Mouse (Mus musculus) CD4-positive helper T cell, adult 2 months (primary cell): Measurements from ENCODE around the gene Prss50.

ENCODE experiments used
- DNase-seq: peaks from one replicate; pipeline ENCODE4 v3.0.0-alpha.2; 2012; ENCODE audit warnings: low read depth, missing footprints, low spot score

Prss50 gene

DNA sequence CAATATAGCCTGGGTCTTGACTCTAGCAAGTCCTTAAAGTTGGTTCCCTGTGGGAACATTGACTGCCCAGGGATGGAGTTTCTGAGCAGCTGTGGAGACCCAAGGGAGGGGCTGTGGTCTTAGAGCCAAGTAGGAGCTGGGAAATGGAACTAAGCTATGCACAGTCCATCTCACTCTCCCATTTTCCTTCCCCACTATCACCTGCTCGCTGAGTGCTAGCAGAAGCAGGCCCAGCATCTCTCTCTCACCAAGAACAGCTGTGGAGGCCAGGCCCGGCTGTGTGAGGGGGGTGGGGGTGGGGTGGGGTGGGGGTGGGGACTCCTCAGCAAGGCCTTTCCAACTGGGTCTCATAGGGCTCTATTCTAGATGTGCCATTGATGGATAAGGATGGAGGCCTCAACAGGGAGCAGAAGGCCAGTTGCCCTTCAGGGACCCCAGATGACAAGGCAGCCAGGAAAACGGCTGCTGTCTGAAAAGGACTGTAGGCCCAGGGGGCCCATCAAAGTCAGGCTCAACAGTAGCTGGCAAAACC lies 17.0 kb downstream of the Prss50 start:
- DNase-seq: no peak

DNA sequence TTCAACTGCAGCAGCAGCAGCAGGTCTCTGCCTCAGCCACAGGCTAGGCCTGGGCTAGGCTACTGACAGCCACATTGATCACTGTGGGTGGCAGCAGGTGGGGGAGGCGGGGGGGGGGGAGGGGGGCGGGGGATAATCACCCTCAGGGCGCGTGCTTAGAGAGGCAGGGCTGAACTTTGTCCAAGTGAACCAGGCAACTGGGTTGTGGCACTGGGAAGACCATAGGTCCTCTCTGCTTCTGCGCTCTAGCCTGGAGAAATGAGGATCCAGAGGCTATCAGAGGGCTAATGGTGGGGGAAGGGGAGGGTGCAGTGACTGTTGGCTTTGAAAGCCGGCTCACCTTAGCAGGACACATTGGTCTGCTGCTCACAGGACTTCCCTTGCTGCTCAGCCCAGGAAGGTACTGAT lies 17.5 kb downstream of the Prss50 start:
- no peak for DNase-seq

DNA sequence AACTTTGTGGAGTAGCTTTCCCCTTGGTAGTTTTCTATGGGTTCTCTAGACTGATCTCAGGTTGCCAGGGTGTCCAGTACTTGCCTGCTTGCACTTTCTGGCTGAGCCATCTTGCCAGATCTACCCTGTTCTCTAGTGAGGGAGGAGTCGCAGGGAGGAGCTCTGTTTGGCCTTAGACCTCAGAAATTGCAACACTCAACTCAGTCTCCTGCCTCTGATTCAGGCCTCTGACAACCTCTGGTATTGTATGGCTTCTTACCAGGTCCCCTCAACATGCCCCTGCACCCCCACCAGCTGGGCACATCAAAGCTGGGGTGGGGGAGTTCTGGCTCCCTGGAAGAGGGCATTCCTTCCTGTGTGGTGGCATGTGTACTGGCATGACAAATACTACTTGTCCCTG lies 19.6 kb downstream of the Prss50 start:
- no peak for DNase-seq

DNA sequence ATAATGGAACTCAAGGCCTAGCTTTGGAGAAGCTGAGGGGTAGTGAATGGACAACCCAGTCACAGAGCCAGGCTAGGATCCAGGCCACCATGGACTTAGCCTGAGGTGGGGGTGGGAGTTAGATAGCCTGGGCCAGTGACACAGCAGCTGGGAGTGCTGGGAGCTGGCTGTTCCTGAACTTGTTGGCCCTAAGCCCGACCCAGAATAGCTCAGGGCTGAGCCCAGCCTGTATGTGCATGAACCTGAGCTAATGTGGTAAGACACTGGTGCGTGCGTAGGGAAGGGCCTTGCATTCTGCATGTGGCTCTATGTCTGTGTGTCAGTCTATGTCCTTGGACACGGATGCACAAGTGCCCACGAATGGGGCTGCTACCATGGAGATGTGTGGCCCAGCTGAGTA lies 20.1 kb downstream of the Prss50 start:
- DNase-seq: no peak

DNA sequence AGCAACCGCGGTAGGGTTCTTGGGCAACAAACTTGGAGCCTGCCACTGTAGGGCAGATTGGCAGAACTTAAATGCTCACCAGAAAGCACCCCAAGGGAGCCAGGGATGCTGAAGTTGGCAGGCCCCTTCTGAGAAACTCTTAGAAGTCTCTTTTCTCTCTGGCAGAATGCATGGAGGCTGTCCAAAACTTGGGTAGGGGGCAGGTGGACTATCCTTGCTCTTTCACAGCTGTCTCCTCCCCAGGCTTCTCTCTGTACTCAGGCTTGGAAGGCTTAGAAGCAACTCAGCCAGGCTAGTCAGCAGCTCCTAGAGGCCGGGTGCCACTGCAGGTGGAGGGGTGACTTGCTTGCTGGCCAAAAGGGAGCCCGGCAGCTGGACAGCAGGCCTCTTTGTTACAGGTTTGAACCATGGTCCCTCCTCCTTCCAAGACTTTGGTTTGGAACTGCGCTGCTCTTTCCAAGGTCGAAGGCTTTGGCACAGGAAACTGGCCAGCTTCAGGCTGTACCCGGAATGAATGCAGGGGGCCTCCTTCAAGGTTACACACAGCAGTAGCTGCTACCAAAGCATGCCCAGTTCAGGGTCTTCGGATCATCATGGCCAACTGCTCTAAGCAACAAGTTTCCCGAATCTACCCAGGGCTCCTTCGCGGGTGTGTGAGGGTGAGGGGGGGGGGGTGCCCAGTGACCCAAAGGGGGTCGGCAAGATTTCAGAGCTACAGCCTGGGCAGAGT lies 21.6 kb downstream of the Prss50 start, which contains the start of gene Als2cl:
Gene Als2cl, plus strand, starts transcription at position 680 of the 730 bp plus-strand sequence.
- DNase-seq: no peak

DNA sequence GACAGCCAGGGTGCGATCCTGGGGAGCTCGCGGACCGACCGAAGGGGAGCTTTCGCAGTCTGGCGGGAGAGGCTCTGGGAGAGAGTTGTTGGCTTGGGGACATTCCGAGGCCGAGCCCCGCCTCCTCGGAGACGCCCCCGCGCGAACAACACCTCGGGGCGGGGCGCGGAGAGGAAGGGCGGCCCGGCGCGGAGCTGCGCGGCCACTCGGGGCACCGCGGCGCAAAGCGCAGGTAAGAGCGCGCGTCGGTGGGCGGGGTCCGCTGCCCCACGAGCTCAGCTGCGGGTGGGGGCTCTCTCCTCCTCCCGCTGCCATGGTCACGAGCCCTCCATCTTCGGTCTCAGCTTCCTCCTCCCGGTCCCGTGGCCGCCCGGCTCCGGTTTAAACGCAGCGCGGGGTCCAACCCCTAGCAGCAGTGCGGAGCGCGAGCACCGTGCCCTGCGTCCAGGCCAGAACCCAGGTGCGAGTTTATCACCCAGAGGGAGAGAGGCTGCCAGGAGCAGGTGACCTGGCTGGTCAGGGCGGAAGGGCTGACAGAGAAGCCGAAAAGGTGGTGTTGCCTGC lies 22.3 kb downstream of the Prss50 start, which contains the start of gene Tmie:
Gene Tmie, minus strand, starts transcription at position 116 of the 564 bp plus-strand sequence.
- peak; percentile 92 for DNase-seq

DNA sequence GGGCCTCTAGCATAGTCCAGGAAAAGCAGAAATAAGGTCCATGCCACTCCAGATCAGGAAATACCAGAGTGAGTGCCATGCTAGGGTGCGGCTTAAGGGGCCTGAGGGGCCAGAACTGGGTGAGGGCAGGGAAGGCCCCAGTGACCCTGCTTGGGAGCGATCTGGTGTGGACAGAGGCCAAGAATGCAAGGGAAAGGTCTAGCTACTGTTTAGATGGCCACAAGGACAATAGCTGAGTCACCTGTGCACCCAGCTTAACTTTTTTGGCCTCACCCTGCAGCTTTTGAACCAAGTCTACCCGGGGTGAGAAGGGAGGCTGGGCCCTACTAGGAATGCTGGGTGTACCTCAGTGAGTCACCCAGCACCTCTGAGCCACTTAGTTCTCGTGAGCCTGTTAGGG lies 23.0 kb downstream of the Prss50 start:
- DNase-seq: no peak

DNA sequence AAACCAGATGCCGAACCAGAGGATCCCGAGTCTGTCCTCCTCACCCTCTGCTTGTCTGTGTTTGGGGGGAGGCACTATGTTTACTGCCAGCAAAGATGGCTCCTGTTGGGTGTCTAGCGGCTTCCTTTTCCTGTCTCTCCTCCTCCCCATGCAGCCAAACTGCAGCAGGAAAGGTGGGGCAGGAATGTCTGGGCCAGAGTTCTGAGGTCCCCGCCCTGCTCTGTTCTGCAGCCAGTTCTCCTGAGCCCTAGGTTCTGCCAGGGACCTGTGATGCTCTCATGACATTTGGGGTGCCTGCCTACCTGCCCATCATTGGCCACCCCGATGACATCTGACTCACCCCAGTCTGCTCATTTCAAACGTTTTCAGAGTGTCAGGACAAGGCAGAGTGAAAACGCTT lies 24.2 kb downstream of the Prss50 start:
- no peak for DNase-seq

DNA sequence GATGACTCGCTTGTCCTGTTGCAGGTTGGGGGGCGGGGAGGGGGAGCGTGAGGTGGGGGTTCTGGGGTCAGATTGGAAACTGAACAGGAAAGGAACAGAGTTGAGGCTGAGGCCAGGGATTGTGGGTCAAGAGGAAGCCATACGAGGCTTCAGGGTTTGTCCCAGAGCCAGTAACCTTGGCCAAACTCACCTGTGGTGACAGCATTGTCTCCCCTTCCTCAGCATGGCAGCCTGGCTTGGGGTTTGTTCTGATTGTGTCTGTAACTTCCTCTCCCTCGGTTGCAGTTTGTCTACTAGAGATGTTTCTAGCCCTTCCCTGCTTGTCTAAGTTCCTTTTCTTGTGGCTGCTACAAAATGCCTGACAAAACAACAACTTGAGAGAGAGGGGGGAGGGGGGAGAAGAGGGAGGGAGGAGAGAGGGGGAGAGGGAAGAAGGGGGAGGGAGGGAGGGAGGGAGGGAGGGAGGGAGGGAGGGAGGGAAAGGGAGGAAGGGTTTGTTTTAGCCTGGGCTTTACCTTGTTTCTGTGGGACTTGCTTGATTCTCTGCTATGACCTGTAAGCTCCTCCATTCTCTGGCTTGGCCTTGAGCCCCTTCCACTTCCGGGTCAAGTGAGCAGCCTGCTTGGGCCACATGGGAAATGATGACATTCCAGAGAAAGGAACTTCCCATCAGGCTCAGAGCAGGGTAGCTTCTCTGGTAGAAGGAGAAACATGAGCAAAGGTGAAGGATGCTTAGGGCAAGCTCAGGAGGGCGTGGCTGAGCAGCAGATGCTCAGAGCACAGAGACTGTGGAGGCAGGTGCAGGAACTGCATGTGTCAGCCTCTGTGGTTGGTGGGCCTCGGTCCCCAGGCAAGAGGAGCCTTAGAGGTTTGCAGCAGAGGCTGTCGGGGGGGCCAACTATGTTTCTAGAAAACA lies 29.9 kb downstream of the Prss50 start:
- peak; percentile 63 for DNase-seq

DNA sequence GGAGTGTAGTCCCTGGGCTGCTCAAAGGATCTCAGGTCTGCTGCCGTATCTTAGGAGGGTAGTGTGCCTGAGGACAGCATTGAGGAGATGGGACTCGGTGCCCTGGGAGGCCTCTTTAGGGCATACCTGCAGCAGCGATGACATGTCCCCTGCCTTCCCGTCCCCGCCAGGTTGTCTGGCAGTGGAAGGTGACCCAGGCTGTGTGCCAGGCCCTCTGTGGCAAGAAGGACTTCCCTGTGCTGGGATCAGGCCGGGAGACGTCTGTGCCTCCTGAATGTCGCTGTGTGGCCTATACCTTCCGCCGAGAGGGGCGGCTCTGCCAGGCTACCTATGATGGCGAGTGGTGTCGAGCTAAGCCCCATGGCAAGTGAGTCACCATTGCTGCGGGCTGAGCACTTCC lies 31.2 kb downstream of the Prss50 start:
- no peak for DNase-seq

DNA sequence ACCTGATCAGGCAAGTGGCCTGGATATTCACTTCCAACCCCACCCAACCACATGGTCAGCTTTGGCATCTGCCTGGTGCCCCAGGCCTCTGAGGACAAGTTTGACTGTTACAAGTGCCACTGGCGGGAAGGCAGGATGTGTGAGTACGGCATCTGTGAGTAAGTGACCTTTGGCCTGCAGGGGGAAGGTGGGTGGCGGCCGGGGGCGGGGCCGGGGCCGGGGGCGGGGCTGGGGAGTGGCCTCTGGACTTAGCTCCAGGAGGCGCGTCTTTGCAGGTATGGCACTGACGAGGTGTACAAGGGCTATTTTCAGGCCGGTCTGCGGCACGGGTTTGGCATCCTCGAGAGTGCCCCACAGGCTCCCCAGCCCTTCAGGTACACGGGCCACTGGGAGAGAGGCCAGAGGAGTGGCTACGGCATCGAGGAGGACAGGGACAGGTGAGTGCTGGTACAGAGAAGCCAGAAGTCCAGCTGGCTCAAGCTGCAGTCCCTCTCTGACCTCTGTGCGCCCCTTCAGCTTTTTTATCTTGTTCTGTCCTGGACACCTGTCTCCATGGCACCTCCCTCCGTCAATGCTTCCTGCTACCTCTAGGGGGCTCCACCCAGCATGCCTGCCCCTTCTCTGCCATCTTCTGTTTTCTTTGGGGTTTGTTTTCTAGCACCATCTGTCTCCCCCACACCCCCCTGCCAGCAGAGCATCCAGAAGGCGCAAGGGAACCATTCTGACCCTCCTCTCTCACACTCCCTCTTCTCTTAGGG lies 32.4 kb downstream of the Prss50 start:
- DNase-seq: no peak

DNA sequence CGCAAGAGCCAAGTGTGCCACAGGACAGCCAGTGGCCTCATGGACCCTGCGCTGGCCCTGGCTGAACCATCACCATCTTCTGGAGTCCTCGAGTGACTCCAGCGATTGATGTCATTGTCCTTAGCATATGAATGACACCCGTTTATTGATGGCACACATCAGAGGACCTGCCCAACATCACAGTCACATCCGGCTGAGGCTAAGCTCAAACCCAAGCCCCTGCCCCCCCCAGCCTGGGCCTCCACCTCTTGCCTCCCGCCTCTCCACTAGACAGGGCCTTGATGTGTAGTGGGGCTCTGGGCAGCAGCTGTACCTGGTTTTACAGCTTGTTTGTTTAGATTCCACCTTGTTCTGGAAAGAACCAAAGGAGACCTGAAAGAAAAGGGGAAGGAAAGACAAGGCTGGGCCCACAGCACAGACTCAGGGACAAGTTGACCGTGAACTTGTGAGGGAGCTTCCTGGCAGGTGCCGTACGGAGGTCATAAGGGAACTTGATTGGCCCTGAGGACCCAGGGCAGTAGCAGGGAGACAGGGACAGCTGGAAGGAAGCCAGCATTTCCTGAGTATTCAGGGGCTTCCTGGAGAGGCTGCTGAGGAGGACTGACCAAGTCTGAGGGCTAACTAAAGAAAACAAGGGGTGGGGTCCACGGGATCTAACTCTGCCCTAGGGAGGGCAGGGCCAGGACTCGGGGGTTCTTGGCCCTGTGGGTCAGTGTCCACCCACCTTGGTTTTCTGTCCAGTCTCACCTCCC lies 33.5 kb downstream of the Prss50 start:
- peak; percentile 48 for DNase-seq

DNA sequence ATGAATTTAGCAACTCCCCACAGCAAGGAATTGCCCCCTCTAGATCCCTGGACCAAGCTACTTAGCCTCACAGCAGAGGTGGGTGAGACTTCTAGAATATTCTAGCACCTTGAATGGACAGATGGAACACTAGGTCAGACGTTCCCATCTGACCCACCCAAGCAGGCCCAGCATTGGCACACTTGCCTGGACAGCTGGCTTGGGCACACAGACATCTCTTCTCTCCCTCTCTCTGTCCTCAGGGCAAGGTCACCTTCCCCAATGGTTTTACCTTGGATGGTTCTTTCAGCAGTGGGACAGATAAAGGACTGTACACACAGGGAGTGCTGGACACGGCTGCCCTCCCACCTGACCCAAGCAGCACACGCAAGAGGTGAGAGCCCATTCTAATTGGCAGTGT lies 34.8 kb downstream of the Prss50 start:
- no peak for DNase-seq

DNA sequence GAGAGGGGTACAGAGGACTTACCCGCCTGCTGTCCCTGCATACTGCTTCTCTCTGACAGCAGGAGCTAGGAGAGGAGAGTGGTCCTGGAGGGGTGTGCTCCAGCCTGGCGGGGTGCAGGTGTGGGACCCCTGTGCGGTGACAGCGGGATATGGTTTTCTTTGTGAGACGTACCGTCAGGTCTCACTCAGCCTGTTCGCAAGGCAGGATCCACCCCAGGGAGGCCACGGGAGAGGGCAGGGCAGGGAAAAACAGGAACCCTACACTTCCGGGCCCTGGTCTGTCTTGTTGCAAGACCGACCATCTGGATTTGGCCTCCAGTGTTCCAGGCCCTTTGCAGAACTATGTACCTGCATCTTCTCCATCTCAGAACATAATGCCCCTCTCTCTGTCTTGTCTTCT lies 35.7 kb downstream of the Prss50 start:
- DNase-seq: no peak

DNA sequence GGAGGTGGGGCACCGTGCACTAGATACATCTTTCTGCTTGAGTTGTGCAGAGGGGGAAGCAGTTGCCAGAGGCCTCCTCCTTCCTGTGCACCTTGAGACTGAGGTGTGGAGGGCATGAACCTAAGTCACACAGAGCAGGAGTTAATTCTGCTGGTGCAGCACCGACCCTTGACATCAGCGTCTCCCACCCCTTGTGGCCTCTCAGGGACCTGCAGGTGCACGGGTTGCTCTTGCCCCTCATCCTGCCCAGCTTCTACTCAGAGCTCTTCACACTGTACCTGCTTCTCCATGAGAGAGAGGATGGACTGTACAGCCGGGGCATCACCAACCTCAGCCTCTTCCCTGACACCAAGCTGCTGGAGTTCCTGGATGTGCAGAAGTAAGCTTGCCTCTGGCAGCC lies 37.7 kb downstream of the Prss50 start:
- peak; percentile 48 for DNase-seq

DNA sequence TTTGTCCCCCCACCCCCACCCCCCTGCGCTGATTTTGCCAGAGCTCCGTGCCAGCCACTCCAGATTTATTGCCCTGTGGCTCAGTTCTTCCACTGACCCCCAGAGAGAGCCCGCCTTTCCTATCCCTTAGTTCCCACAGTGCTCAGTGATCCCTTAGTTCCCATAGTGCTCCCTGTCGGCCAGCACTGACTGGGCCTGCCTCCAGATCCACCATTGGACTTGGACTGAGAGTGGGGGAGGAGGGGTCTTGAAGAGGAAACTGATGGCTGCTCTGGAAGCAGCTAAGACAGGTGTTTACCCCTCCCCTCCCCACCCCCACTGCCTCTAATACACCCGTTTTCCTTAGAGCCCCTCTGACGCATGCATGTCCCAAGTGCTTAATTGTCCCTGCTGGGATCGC lies 38.2 kb downstream of the Prss50 start:
- DNase-seq: peak; percentile 43

DNA sequence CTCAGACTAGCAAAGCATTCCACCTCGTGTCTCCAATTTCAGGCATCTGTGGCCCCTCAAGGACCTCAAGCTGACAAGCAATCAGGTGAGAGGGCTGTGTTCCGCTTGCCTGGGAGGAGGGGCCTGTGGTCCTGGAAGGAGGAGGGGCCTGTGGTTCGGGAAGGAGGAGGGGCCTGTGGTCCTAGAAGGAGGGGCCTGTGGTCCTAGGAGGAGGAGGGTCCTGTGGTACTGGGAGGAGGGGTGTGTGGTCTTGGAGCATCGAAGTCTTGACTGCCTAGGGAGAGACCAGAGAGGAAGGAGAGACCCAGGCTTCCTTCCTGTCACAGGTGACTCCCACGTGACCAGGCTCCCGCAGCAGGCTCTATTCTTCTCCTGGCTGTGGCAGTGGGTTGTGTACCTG lies 38.8 kb downstream of the Prss50 start:
- DNase-seq: peak; percentile 88

DNA sequence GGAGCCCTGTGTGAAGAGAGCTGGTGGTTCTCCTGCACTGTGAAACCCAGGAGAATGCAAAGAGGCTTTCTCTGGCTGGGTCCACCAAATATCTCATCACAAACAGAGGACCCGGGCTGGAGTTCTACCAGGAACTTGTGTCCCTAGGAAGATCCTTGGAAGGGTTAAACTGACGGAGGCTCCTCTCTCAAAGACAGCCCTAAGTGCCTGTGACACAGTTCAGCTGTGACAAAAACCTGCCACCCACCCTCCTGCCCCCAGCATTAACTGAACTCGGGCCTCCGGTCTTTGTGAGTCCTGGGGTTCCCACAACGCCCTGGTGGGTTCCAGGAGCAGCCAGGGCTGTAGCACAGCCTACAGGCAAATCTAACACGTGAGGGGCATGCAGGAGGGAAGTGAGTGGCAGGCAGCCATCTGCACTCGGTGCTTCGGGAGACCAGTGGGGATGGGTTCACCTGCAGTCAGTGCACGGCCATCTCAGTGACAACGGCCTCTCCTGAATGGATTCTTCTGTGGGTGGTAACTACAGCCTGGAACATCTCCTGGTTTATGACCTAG lies 41.8 kb downstream of the Prss50 start:
- no peak for DNase-seq

DNA sequence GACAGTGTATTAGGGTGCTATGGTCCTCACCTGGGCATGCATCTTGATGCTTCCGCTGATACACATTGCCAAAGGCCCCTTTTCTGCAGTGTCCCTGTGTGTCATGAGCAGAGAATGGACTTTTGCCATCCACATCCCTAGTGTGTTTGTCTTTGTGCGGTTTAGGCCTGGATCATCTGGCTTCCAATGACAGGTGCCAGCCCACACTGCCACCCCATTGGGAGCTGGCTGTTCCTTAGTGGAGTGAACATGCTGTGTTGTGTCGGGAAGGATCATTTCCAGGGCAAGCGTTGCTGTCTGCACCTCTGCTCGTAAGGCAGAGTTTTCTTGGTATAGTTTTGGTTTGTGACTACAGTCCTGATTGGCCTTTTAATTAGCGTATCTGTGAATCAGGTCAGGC lies 43.4 kb downstream of the Prss50 start:
- no peak for DNase-seq

DNA sequence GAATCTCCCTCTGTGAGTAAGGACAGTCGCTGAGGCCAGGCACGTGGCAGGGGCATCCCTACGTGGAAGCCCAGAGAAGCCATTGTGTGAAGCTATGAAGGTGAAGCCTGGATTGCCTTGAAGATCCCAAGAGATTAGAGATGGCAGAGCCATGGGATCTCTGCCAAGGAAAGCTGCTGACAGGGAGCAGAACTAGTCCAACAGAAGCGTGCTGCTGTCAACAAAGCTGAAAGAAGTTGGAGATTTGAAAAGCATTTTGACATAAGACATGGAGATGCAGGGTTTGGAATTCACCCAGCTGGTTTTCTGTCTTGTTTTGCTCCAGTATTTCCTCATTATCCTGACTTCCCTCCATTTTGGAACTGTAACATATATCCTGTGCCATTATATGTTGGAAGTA lies 44.5 kb downstream of the Prss50 start:
- no peak for DNase-seq
